Mouse (Mus musculus) heart, adult 9 months (tissue): ENCODE measurements around the gene Gm11096.

Experiments used
- DNase-seq, 2 experiments: peaks; one replicate each; pipeline ENCODE4 v3.0.0; 2022; ENCODE audit warnings: low spot score in 2 of 2

Gm11096 gene

DNA sequence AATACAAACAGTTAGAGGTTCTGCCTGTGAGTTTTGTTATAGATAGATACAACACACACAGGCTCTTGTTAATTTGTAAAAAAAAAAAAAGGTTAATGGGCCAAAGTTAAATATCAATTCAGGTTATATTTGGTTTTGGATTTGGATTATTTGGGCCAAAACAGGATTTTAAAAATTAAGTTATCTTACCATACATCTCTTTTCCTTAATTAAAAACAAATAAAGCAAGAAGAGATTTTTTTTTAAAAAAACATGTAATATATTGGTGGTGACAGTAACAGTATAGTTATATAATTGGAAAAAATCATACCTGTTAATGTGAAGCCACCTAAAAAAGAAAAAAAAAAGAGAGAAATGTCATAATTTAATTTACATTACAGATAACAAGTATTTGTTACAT is at the start of gene Gm11096:
Gm11096 (plus strand) TSS at position 301 of the 400 bp plus-strand sequence.
- no peak for DNase-seq

DNA sequence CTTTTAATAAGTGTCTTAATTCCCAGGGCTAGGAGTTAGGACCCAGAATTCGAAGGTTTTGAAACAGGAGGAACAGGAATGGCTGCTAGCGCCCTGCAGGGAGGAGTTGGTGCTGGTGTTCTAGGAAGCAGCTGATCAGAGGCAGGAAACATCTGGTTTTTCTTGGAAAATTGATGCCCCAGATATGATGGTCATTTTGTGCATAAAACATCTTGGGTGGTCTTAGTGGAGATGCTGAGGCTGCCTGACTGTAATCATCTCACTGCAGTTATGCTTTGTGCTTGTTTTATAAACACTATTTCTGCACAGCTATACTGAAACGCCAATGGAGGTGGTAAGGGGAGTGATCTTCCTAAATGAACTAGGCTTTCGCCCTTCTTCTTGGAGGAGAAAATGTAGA is 48.5 kb upstream of the Gm11096 start:
- no peak for DNase-seq

DNA sequence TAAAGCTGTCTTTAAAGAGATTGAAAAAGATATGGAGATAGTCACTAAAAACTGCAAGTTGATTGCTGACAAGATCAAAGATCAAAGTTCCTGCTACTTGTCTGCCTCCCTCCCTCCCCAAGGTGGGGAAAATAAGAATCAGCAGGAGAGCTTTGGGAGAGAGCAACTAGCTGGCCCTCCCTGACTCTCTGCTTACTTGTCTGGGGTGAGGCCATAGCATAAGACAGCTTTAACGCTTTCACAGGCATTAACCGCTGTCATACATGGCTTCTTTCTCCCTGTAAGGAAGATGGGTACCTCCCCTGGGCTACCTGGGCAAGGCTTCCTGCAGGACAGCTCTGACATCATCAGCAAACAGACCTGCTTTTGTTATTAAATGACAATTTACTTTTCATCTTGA is 47.4 kb upstream of the Gm11096 start:
- DNase-seq: no peak

DNA sequence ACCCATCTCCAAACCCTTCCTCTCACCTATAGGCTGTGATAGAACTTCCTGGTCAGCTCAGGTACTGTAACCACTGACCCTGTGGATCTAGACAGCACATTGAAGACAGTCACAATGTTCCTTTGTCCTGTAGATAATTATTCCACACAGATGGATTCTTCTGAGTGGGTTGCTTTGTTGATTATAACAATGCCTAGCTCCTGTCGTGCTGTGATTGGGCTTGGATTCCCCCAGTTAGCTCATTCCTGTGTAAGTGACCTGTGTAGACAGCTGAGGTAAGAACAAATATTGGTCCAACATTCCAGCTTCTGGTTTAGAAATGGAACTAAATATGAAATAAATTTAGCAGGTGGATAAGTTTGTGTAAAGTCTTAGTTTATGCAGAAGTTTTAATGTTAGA is 44.1 kb upstream of the Gm11096 start:
- DNase-seq: no peak

DNA sequence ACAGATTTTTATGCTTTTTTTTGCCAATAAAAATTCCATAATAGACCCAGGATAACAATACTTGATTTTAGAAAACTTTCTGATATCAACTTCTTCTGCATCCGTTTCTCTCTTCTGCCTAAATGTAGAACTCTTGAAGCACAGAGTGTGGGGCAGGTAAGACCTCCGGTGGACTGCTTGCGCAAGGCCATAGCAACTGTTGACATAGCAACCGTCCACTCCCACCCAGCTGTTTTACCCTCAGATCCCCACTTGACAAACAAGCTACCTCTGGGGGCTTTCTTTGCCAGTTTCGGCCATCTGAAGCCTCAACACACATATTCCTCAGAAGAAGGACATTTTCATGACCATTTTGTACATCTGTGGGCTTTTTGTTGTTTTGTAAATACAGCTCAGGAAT is 41.2 kb upstream of the Gm11096 start:
- no peak for DNase-seq

DNA sequence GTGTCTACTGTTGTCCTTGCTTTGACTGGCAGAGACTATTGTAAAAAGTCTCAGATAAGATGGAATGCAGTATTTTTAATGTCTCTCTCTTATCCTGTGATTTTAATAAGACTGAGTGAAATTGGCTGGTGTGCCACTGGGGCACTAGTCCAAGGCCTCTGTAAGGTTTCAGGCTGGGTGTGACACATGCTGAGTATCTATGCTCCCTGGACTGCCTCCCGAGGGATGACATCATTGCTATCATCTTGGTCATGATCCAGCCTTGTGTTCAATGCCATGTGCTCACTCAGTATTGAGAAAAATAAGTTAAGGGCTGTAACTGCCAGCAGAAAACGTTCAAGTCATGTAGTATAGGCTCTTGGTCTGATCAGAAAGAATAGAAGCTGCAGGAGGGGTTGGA is 38.9 kb upstream of the Gm11096 start:
- peak; percentile 65 to 89 for DNase-seq

DNA sequence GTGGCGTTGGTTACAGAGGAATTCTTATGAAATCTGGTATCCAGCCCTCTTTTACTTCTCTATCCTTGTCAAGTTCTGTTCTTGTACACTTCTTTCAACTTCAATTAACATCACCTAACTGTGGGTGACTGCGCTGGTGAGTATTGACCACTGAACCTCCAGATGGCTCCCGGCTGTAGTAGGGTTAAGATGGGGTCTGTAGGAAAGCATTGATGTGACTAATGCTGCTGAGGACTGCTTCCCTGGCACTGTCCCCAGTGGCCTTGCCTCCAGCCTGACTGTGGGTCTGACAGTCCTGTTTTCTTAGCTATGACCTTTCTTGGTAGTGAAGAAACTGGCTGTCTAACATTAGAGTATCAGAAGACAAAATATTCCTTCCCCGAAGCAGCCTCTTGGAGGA is 38.4 kb upstream of the Gm11096 start:
- DNase-seq: peak; percentile 38 to 71

DNA sequence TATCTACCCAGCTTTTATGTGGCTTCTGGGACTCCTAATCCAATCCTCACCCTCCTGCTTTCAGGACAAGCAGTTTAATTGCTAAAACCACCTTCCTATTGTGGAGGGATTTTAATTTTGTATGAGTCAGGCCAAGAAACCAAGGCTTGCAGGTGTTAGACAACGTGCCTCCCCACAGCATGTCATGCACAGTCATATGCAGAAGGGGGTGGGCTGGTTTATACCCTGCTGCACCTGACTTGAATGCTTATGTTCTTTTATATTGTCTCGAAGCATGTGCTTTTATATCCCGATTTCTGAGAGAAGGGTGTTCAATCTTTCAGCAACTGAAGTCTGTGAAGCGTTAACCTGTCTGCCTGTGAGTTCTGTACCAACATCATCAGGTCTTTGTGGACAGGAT is 37.3 kb upstream of the Gm11096 start:
- DNase-seq: no peak

DNA sequence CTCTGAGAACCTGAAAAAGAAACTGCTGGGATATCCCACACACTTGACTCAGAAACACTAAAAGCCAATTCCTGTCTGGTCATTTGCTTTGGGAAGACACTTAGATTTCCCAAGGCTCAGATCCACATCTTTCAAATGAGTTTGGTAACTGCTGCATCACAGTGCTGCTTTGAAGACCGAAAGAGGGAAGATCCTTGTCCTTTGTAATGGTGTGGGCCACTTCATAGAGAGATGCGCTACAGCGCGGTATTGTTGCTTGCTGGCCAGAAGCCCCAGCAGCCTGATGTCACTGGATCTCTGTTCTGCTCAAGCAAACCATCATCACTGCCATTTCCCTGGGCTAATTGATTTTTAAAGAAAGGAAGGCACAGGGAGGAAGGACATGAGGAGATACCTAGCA is 28.8 kb upstream of the Gm11096 start:
- DNase-seq: no peak

DNA sequence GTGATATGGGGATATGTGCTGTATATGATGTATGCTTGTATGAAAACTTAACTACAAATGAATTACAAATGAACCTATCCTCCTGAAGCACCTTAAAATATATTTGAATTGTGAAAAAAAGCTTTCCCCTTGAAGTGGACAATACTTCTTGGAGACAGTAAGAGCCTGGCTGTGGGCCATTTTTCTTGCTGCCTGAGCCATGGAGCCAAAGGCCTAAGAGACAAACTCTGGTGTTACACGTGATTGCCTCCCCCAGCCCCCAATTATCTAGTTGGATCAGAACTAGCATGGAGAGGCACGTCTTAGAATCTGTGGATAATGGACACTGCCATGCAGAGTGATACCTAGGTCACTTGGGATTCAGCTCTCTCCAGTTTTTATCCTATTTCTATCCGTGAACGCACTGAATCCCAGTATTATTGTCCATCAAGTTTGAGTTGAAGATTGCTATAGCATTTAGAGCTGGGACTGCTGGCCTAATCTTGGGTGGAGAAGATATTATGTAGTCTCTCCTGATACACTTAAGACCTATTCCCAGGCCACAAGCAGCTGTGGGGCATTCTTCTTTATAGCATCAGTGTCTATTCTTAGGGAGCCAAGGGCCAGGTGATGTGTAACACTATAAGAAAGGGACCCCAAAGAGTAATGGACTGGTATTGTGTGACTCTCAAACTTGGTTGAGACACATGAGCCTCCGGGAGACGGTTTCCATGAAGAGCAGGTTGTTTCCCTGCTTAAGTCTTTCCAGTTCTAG is 25.0 kb upstream of the Gm11096 start:
- DNase-seq: no peak

DNA sequence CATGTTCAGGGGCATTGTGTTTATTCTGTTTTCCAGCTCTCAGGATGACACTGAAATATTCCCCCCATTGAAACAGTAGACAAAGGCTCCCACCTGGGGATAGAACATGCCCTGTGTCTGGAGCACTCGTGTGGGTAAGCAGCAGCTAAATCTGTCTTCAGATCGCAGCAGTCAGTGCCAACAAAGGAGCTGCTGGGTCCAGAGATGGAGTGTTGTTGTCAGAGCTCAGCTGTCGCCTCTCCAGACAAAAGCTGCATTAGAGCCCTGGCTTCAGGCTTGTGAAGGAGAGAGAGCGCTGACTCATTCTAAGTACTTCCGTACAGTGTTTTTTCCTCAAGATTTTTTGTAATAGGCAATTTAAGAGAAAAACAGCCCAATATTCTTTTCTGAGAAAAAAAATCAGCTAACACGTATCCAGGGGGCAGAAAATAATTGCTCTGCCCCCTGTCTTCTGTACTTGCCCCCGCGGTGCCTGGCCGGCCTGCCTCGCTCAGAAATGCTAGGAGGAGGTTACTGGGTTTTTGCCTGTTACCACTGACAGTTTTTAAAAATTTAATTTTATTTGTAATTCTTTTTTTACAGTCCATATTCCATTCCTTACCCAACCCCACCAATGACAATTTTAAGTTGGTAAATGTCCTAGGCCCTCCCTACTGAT is 21.6 kb upstream of the Gm11096 start:
- peak in 1 of 2 experiments; percentile 12 for DNase-seq

DNA sequence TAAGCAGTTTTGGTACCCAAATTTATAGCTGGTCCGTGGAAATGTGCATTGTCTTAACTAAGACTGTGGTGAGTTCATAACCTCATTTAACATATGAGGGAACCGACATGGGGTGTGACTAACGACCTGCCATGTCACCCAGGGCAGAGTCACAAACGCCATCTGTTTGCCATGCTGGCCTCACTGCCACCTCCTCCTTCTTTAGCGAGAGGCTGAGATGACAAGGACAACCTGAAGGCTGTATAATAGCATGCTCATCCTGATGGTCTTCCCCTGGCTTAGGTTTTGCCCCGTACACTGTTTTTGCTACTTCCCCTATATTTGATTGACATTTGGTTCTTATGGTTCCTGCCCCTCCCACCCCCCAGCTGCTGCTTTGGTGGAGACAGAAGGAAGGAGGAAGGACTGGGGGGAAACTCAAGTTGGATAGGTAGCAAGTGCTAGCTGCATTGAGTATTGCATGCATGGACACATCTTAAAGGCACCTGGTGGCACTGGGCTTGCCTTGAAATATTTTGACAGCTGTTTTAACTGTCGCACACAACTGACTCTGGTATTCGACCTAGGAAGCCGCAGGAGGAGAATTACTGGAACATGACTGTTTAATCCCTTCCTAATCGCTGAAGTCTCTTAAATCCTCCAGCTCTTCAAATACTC is 17.2 kb upstream of the Gm11096 start:
- DNase-seq: no peak

DNA sequence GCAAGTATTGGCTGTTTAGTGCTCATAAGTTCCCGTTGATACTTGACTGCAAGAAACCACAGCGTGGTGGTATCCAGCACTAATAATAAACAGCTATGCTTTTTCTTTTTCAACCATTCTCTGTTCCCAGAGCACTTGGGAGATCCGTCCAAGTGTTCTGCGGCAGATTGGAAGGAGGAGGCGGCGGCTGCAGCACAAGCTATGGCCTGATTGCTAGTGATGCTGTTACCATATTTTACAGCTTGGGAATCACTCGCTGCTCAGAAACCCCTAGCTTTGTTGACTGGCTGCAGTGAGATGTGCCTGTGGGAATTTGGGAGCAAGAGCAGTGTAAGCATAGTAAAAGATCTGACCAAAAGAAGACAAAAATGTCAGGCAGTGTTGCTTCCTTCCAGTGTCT is 14.3 kb upstream of the Gm11096 start:
- no peak for DNase-seq

DNA sequence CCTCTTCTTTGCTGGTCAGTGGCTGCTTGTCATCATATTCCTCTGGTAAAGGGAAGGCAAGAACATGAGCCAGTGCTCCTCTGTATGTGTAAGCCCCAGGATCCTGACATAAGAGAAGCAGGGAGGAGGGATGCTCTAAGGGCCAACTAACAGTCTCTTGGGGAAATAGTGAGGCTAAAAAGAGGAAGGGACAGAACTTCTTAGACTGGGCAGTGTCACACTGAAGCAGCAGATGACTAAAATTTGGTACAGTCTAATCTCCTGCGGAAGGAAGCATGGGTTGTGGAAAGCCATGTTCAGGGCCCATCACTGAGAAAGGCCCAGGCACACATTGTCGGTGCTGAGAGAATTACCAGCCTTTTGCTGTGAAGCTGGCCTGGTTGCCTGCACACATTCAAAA is 8.8 kb upstream of the Gm11096 start:
- DNase-seq: peak in 1 of 2 experiments; percentile 22

DNA sequence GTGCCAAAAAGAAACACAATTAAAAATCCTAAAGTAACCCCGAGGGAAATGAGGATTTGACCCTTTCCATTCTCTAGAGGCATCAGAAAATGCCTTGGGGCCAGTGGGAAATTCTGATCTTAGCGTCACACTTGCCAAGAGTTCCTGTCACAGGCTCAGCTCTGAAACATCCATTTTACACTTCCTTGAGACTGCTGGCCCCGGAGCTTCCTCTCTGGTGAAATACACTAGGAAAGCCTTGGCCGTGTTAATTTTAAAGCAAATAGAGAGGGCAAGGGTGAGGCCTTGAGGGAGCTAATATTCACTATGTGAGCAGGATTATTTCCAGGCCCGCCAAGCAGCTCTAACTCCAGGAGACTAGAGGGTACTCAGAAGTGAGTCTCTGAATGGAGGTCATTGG is 8.4 kb upstream of the Gm11096 start:
- peak; percentile 56 to 60 for DNase-seq

DNA sequence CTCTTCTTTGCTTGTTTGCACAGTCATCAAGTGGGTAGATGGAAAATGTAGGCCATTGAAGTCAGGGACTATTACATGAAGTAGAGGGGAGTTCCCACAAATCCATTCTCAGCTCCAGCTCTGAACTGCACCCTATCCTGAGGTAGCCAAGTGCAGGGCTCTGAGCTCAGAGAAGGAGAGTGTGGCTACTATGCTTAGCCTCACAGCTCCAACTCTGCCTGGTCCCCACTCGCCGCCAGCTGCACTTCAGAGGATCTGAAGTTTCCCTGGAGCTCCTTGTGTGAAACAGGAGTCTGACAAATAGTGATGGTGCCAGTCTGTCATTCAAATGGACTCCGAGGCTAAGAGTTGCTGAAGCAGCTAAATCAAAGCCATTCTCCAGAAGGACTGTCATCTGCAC is 13.7 kb downstream of the Gm11096 start:
- no peak for DNase-seq

DNA sequence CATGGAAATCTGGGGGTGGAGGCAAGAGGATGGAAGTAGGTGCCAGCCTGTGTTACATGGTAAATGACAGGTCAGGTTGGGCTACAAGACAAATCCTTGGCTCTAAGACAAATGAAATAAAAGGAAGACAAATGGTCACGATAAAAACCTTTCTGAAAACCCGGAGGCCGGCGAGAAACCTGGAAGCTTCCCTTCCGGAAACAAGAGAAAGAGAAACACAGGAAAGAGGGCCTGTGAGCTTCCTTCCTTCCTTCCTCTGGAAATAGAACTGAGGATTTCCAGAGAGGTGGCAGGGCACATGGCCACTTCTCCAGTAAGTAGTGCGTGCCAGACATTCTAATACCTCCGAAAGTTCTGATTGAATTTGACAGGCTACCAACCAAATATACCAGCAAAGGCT is 14.4 kb downstream of the Gm11096 start:
- no peak for DNase-seq

DNA sequence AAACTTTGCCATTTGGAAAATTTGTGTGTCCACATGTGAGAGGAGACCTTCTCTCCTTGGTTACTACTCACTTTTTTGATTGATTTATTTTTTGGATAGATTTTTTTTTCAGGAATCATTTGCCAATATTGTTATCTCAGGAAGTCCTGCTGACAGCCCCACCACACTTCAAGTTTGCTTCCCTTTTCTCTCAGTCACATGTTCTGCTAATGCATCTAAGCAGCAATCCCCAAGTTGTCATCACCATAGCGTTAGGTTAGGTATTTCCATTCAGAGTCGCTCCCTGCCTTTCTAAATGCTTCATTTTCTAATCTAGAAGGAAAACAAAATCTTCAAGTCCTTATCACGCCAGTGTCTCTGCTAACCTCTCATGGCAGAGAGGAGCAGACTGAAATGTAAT is 17.8 kb downstream of the Gm11096 start:
- DNase-seq: no peak

DNA sequence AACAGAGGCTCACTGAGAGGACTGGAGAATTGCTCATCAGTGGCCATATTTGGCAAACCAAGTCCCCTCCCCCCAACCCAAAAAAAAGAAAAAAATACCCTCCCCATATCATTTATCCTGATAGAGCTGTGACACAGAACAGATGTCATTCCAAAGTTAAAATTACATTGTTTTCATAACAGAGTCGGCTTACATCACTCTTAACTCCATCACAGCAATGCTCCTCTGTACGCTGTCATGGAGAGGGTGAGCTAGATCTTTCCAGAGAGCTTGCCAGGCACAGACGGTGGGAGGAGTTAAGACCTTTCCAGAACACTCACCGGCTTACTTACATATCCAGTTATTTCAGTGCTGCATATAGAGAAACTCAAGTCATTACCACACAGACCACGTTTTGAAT is 27.4 kb downstream of the Gm11096 start:
- DNase-seq: peak; percentile 38 to 77

DNA sequence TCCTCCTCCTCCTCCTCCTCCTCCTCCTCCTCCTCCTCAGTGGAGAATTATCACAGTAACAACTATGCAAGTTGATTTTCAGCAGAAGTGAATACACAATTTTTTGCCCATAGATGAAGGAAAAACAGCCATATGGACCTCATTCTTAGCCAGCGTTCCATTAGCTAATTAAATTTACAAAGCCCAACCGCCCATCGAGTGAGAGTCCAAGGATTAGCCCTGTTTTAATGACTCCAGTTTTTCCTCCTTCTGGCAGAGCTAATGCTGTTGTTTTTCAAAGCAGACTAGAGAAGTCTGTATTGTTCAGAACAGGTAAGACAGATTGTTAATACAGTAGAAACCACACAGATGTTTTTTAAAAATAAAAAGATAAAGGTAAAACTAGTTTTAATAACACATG is 31.8 kb downstream of the Gm11096 start:
- DNase-seq: no peak

DNA sequence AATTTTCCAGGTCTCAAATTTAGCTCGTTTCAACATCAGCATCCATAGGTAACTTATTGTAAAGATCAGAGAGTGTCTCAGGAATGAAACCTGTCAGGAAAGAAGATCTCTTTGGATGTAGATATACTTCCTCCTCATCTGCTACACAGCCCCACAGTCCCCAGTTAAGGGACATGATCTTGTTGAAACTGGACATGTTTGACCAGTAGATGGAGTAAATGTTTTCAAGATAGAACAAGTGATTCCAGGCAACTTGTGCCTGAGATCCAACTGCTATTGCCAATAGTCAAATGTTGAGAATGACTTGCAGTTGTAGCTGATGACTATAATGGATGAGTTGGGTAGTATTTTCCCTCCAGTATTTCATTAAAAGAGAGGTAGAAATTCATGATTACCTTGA is 35.9 kb downstream of the Gm11096 start:
- DNase-seq: no peak

DNA sequence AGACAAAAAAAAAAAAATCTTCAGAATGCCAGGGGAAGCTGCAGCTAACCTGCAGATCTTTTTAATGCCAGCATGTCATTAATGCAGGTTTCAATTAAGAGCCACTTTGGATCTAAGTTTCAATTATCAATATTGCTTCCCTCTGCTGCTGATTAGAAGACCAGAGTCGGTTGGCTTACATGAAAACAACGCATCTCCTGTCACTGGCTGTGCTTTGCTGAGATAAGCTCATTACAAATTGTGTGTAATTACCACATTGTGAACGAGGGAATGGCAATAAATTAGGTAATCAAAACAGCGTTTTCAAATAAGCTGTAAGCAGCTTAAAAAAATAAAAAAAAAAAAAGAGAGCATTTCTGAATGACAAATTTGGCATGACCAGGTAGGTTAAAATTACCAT is 38.2 kb downstream of the Gm11096 start:
- DNase-seq: no peak
